Mouse (Mus musculus): ENCODE measurements around the gene Lclat1.

DNA sequence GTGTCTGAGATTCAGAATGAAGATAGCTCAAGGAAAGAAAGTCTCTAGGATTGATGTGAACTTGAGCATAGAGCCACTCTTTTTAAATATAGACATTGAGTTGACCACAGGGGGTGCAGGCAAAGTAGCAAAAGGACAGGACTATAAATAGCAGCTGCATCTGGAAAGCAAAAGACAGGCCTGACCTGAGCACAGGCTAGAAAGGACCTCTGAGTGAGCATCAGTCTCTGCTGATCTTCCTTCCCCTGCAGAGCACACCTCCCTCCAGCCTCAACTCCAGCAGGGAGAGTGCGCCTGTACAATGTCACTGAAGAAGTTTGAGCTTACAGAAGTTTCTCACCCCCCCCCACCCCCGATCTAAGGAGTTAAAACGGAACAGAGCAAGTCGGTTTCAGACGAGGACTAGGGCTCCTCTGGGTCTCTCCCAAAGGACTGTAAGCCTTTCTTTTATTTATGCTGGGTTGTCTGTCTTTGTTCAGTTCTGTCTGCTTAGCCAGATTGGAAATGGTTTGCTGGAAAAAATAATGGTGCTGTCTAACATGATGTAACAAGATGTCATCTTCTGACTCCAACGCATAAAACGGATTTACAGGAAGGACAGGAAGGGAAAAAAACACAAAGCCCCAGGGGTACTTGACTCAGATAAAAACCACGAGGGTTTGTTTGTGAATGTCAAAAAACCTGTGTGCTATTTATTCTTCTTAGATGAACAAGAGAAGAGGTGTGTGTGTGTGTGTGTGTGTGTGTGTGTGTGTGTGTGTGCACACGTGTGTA lies 26.2 kb upstream of the Lclat1 start:
- TF ChIP-seq CTCF (conservative IDR thresholded peaks at IDR 0.05 in 1 of 2, IDR thresholded peaks at IDR 0.05 in 1 of 2; ENCODE audit: low read depth in 2 of 2, low read length in 2 of 2): no peak
- TF ChIP-seq POLR2A (IDR thresholded peaks at IDR 0.05; ENCODE audit: low read depth, low read length): no peak
- TF ChIP-seq IRF4 (IDR thresholded peaks at IDR 0.05; ENCODE audit: low read depth, low read length): no peak
- TF ChIP-seq ZKSCAN1 (IDR thresholded peaks at IDR 0.05; ENCODE audit: borderline replicate concordance, low read depth, low read length): no peak
- no peak for TF ChIP-seq ZMIZ1 (IDR thresholded peaks at IDR 0.05; ENCODE audit: low read depth, low read length)
- no peak for TF ChIP-seq MAX (IDR thresholded peaks at IDR 0.05; ENCODE audit: low read length)
- TF ChIP-seq ZNF384 (IDR thresholded peaks at IDR 0.05; ENCODE audit: low read depth, low read length): no peak
- TF ChIP-seq CHD2 (IDR thresholded peaks at IDR 0.05; ENCODE audit: low read length): no peak
- no peak for TF ChIP-seq RCOR1 (conservative IDR thresholded peaks at IDR 0.05; ENCODE audit: low read depth, low read length)
- TF ChIP-seq USF2 (conservative IDR thresholded peaks at IDR 0.05; ENCODE audit: low read depth, low read length): no peak
- no peak for TF ChIP-seq GABPA (IDR thresholded peaks at IDR 0.05; ENCODE audit: insufficient replicate concordance, low read depth, low read length)

Measured in CH12.LX (cell line).